Mouse (Mus musculus) brain, embryonic 18.5 days (tissue): ENCODE data around the gene Sppl2a.
"Not testable (repeated sequence)": the region's sequence is repeated elsewhere in the genome, so short reads cannot be mapped to it uniquely, and the experiment has no call there.

Experiments used
- DNase-seq: peaks from one replicate; pipeline ENCODE4 v3.0.0-alpha.2; 2012; ENCODE audit warnings: low read depth, low spot score

Sppl2a gene

GRCm38 (mm10) chr2:126894245-126894644, 38.8 kb downstream of the Sppl2a start:
- DNase-seq: no peak

GRCm38 (mm10) chr2:126892316-126892715, 40.7 kb downstream of the Sppl2a start:
- no peak for DNase-seq

- DNase-seq: no peak
Observed at GRCm38 (mm10) chr2:126891743-126892142, 41.3 kb downstream of the Sppl2a start.

- DNase-seq: no peak
Observed at GRCm38 (mm10) chr2:126887141-126887540, 45.9 kb downstream of the Sppl2a start.

- DNase-seq: no peak
Observed at GRCm38 (mm10) chr2:126885871-126886270, 47.2 kb downstream of the Sppl2a start.

GRCm38 (mm10) chr2:126882711-126883110, 50.3 kb downstream of the Sppl2a start:
- DNase-seq: not testable (repeated sequence)

GRCm38 (mm10) chr2:126877991-126878390, 55.0 kb downstream of the Sppl2a start:
- no peak for DNase-seq

GRCm38 (mm10) chr2:126875871-126876796, 56.9 kb downstream of the Sppl2a start, which contains the start of gene Trpm7:
TSS of gene Trpm7 (minus strand) at chr2:126876230.
- DNase-seq: peak; percentile 81

GRCm38 (mm10) chr2:126875516-126875835, 57.6 kb downstream of the Sppl2a start:
- peak; percentile 2 for DNase-seq

- no peak for DNase-seq
Observed at GRCm38 (mm10) chr2:126874809-126875515, 58.1 kb downstream of the Sppl2a start.

- no peak for DNase-seq
Observed at GRCm38 (mm10) chr2:126866301-126866700, 66.7 kb downstream of the Sppl2a start.

GRCm38 (mm10) chr2:126865501-126866199, 67.4 kb downstream of the Sppl2a start:
- no peak for DNase-seq

- DNase-seq: no peak
Observed at GRCm38 (mm10) chr2:126865026-126865425, 68.0 kb downstream of the Sppl2a start.

GRCm38 (mm10) chr2:126844751-126845150, 88.3 kb downstream of the Sppl2a start:
- DNase-seq: no peak
